Mouse (Mus musculus): ENCODE data around the gene Ss18l2.

Ss18l2 gene

DNA sequence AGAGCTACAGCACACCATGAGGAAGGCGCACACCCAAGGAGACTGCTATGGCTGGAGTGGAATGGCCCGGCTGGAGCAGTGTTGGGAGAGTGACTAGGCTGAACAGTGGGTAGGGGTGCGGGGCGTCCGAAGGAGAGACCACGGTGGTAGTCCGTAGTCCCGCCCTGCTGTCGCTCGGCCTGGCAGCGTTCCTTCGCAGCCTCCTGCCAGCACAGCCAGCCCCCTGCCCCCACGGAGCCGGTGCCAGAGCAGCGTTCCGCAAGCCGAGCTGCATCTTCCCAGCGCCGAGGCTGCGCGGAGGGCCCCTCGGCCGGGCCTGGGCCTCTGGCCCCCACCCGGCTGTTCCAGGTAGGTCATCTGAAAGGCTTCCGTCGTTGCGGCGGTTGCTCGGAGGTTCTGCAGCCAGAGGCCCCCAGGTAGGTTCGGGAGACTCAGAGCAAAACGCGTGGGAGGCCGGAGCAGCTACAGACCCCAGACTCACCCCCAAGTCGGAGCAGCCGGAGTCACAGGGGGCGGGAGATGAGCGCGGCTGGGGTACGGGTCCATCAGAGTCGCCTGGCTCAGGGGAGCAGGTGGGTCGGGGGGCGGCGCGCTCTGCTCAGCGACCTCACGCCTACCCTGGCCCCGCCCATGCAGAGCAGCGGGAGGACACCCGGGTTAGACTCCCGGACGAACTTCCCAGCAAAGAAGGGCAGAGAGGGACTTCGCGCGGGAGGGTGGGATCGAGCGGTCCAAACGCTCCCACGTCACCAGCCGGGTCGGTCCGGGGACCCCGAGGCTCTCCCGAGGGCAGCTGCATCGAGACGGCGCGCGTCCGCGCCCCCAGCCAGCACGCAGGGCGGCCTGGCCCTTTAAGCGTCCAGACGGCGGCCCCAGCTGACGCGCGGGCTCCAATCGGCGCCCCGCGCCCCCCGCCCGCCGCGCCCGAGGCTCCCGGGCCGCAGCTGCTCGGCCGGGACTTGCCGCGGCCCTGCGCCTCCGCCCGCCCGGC, 49.3 kb downstream of the Ss18l2 start, which contains the start of gene Zfp651:
Zfp651 (plus strand) TSS at position 240 of the 991 bp plus-strand sequence.
- peak; percentile 59 for DNase-seq (ENCODE audit: low spot score)

- DNase-seq (ENCODE audit: low spot score), result no peak
Observed at GRCm38 (mm10) chr9:121760271-121761090, 50.4 kb downstream of the Ss18l2 start.

DNA sequence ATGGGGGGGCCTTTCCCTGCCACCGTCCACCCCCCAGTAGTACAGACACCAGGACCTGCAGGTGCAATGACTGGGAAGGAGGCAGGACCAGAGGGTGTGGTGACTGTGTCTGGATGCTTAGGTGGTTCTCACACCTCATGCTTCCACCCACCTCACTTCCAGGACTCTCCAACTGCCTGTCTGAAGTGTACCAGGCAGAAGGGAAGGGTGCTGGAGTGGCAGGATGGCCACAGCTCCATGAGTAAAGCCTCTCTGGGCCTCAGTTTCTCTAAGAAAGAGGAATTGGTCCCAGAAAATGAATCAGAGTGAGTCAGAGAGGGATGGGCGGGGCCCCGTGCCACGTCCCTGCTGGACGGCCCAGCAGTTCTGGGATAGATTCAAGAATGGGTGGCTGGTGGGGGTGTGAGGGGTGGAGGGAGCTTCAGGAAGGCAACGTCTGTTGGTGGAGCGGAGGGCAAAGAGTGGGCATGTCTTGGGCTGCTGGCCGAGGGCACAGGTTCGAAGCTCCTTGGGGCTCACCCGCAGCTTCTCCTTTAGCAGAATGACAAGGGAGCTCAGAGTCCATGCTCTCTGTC, 51.0 kb downstream of the Ss18l2 start:
- no peak for DNase-seq (ENCODE audit: low spot score)

DNA sequence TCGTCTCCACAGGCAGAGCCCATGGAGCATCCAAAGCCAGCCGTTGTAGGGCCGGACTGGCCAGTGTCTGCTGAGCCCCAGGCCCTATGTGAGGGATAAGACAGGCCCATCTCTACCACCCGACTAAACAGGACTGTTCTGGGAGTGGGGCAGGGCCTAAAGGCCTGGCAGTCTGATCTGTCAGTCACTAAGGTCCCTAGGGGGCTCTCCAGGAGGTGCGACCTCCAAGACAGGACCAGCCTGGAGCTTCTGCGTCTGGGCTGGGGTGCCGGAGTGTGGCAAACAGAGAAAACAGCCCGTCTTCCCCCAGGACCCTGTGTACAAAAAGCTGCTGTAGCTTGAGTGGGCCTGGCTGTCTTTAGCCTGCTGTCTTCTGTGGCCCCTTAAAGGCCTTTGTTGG, 51.7 kb downstream of the Ss18l2 start:
- no peak for DNase-seq (ENCODE audit: low spot score)

- no peak for DNase-seq (ENCODE audit: low spot score)
Observed at GRCm38 (mm10) chr9:121762248-121762647, 52.1 kb downstream of the Ss18l2 start.

DNA sequence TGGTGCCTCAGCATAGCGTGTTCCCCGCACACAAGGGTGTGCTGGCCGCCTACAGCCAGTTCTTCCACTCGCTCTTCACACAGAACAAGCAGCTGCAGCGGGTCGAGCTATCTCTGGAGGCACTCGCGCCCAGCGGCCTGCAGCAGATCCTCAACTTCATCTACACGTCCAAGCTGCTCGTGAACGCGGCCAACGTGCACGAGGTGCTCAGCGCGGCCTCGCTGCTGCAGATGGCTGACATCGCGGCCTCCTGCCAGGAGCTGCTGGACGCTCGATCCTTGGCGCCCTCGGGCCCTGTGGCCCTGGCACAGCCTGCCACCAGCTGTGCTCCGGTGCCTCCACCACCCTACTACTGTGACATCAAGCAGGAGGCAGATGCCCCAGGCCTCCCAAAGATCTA, 52.6 kb downstream of the Ss18l2 start:
- no peak for DNase-seq (ENCODE audit: low spot score)

All from left cerebral cortex, adult 11 months (tissue).